Mouse (Mus musculus) limb, embryonic 14.5 days (tissue): ENCODE data around the gene Raver2. TPM values are rescaled to one million over a fixed set of nuclear protein-coding genes. Genes with fewer than 3 reads are reported as not detected.

ENCODE experiments used
- ATAC-seq: fragments of 200-750 bp; cut with Nextera tagmentation; 2 replicates; pipeline ENCODE4 v1.8.0; 2017; ENCODE audit warnings: low read depth, moderate number of reproducible peaks, moderate TSS enrichment; ENCODE audit not compliant: low FRiP score
- DNase-seq: peaks from one replicate; pipeline ENCODE4 v3.0.0-alpha.2; 2015; ENCODE audit warnings: low spot score
- H3K27ac ChIP-seq: fragments of 300-500 bp; sonication (generic); replicated peaks from 2 replicates; pipeline ENCODE4 v1.5.1; 2014; ENCODE audit warnings: low read depth, mild to moderate bottlenecking, low read length, moderate library complexity, mixed read lengths
- H3K27me3 ChIP-seq: fragments of 300-500 bp; sonication (generic); 2 replicates; pipeline ENCODE4 v1.6.1; 2014; ENCODE audit warnings: low read length, mixed read lengths; ENCODE audit not compliant: control insufficient read depth, insufficient read depth
- H3K36me3 ChIP-seq: fragments of 300-500 bp; sonication (generic); 2 replicates; pipeline ENCODE4 v1.6.1; 2014; ENCODE audit warnings: mild to moderate bottlenecking, low read length, moderate library complexity, mixed read lengths; ENCODE audit not compliant: control insufficient read depth, insufficient read depth
- H3K4me1 ChIP-seq: fragments of 300-500 bp; sonication (generic); 2 replicates; pipeline ENCODE4 v1.6.1; 2014; ENCODE audit warnings: antibody characterized with exemption, low read length, mixed read lengths; ENCODE audit not compliant: control insufficient read depth, insufficient read depth
- H3K4me2 ChIP-seq: fragments of 300-500 bp; sonication (generic); replicated peaks from 2 replicates; pipeline ENCODE4 v1.6.1; 2014; ENCODE audit warnings: low read depth, mild to moderate bottlenecking, low read length, moderate library complexity; ENCODE audit not compliant: severe bottlenecking
- H3K4me3 ChIP-seq: fragments of 300-500 bp; sonication (generic); replicated peaks from 2 replicates; pipeline ENCODE4 v1.5.1; 2014; ENCODE audit warnings: low read length
- H3K9ac ChIP-seq: fragments of 300-500 bp; sonication (generic); 2 replicates; pipeline ENCODE4 v1.6.1; 2014; ENCODE audit warnings: mild to moderate bottlenecking, low read depth, low read length, moderate library complexity; ENCODE audit not compliant: severe bottlenecking
- H3K9me3 ChIP-seq: fragments of 300-500 bp; sonication (generic); 2 replicates; pipeline ENCODE4 v1.6.1; 2016; ENCODE audit warnings: low read length; ENCODE audit not compliant: control insufficient read depth
- POLR2A ChIP-seq: fragments of 200-500 bp; IDR thresholded peaks from 2 replicates; pipeline ENCODE4 v1.8.0; 2012; ENCODE audit warnings: inconsistent platforms, mild to moderate bottlenecking, moderate library complexity, borderline replicate concordance; ENCODE audit not compliant: insufficient read depth, insufficient read length; ENCODE audit errors: extremely low read depth
- WGBS: fragments of 180-500 bp; shearing (Covaris S2); extraction: QIAGEN DNeasy Blood & Tissue Kit; methylation state at CpG from one replicate; pipeline ENCODE4 v1.1.7; 2014; 5-methylcytosine and 5-hydroxymethylcytosine counted together
- polyA plus RNA-seq, 2 experiments: library from polyadenylated mRNA; depleted of rRNA in 1 of 2; stranded (reverse) in 1 of 2; unstranded in 1 of 2; fragments of >200 nt; fragmentation: Nextera tagmentation in 1 of 2; extraction: Ambion mirVana in 1 of 2; gene quantifications; 2 replicates each; pipeline versions ENCODE4 v1.2.1 to v1.2.3; 2012 to 2014

The Raver2 gene
- polyA plus RNA-seq, 2 experiments, result 16.5 to 23.8 TPM

DNA sequence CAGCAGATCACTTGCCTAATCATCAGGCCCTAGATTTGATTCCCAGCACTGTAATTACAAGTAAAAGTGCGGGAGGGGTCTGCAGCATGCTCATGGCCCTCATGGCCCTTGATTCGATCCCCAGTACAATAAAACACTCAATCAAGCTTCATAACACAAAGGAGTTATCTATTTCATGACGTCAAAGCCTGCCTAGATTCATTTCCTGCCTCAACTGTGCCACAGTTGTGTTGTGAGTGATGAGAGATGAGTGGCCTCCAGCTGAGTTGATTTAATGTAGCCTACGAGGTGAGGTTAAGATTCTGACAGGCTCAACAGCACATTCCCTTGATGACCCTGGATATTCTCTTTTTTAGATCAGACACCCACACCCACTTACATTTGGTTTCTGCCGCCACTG is 110.3 kb downstream of the Raver2 start:
- H3K36me3 ChIP-seq, result peaks cover 71% of the 10 kb centered on the region
- H3K4me3 ChIP-seq, result no peak overlapping the region
- H3K4me1 ChIP-seq, result no peaks in the 10 kb centered on the region
- no peak overlapping the region for H3K4me2 ChIP-seq
- no peak for TF ChIP-seq POLR2A
- ATAC-seq (no peak), DNase-seq (no peak)
- H3K27me3 ChIP-seq, result no peaks in the 10 kb centered on the region
- H3K27ac ChIP-seq, result no peak overlapping the region
- H3K9me3 ChIP-seq, result no peaks in the 10 kb centered on the region
- WGBS, result 63% methylated on average over 5 of the region's 5 CpGs
- H3K9ac ChIP-seq, result no peak overlapping the region

DNA sequence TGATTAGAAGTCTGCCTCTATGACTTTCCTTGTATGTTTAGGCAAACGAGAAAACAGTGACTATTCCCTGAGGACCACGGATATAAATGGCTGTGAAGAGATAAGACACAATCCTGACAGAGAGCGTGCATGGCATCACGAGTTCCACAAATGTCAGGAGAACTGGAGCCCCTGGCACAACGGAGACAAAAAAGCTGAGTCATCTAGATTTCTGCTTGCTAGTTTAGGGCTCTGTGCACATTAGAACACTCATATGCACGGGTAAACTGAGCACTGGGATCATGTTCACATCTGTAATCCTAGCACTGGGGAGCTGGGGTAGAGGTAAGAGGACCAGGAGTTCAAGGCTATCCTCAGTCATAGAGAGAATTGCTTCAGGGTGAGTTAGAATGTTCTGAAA is 111.1 kb downstream of the Raver2 start:
- H3K36me3 ChIP-seq, result peaks cover 66% of the 10 kb centered on the region
- no peak overlapping the region for H3K27ac ChIP-seq
- TF ChIP-seq POLR2A, result no peak
- no peak overlapping the region for H3K4me2 ChIP-seq
- no peak overlapping the region for H3K4me3 ChIP-seq
- no peaks in the 10 kb centered on the region for H3K27me3 ChIP-seq
- WGBS, result 79% methylated on average over 6 of the region's 6 CpGs
- H3K9ac ChIP-seq, result no peak overlapping the region
- no peaks in the 10 kb centered on the region for H3K4me1 ChIP-seq
- no peak for DNase-seq
- no peak for ATAC-seq
- no peaks in the 10 kb centered on the region for H3K9me3 ChIP-seq

DNA sequence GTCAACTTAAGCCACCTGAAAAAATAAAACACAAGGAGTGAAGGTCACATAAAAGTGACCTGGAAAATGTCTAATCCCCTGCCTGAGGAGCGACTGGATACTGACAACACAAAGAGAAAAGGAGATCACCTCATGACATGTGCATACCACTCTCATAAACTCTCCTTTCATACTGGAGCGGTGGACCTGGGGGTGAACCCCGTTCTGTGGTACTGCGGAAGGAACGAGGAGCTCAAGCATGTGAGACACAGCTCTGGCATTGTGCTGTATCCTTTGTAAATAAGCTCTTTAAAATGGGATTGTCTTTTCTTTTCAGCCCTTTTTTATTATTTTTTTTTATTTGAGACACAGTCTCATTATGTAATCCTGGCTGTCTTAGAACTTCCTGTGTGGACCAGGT is 111.9 kb downstream of the Raver2 start:
- Histone ChIP-seq H3K27ac (no peak overlapping the region), H3K9ac (no peak overlapping the region), H3K9me3 (no peaks in the 10 kb centered on the region), H3K36me3 (peaks cover 63% of the 10 kb centered on the region), H3K4me2 (no peak overlapping the region), H3K4me3 (no peak overlapping the region), H3K27me3 (no peaks in the 10 kb centered on the region), H3K4me1 (no peaks in the 10 kb centered on the region)
- no peak for TF ChIP-seq POLR2A
- ATAC-seq (no peak), DNase-seq (no peak)
- 80% methylated on average over 5 of the region's 5 CpGs for WGBS

DNA sequence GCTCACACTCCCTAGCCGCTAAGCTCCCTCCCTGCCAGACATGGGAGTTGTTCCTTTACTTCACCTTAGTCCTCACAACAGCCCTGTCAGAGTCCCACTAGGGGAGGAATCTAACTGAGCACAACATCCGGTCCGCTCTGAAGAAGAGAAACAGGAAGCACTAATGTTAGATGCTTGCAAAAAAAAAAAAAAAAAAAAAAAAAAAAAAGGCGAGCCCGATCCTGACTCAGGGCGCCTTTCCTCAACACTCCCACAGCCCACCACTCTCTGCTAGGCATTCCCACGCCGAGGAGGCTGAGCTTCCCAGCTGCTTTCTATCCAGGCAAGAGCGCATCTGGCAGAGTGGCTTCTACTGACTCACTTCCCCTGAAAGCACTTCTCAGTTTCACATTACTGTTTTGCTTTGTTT is 113.8 kb downstream of the Raver2 start:
- ATAC-seq, result no peak
- Histone ChIP-seq H3K9me3 (no peaks in the 10 kb centered on the region), H3K27me3 (no peaks in the 10 kb centered on the region), H3K4me1 (no peaks in the 10 kb centered on the region), H3K36me3 (peaks cover 58% of the 10 kb centered on the region), H3K4me3 (no peak overlapping the region), H3K4me2 (no peak overlapping the region), H3K27ac (no peak overlapping the region), H3K9ac (no peak overlapping the region)
- peak; percentile 20 for DNase-seq
- TF ChIP-seq POLR2A, result no peak
- WGBS, result 57% methylated on average over 8 of the region's 9 CpGs

DNA sequence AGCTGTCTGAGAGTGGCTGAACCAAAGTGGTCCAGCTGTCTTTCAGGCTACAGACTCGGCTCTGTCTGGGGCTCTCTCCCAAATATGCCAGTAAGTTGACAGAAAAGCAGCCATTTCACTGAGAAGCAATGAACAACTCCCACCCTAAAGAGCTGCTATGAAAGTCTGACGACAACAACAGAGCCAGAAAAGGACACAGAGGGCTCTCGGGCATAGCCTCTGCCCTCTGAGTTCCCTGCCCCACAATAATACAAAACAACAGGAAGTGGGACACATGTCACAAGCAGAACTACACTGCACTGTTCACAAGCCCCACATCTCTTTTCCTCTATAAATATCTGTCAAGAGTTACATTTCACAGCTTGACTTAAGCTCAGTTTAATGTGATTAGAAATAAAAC is 116.4 kb downstream of the Raver2 start:
- H3K27me3 ChIP-seq, result no peaks in the 10 kb centered on the region
- no peak for ATAC-seq
- no peaks in the 10 kb centered on the region for H3K9me3 ChIP-seq
- no peak for TF ChIP-seq POLR2A
- H3K27ac ChIP-seq, result no peak overlapping the region
- no peak overlapping the region for H3K4me2 ChIP-seq
- 49% methylated on average over 3 of the region's 3 CpGs for WGBS
- no peaks in the 10 kb centered on the region for H3K4me1 ChIP-seq
- H3K4me3 ChIP-seq, result no peak overlapping the region
- H3K9ac ChIP-seq, result no peak overlapping the region
- H3K36me3 ChIP-seq, result peaks cover 63% of the 10 kb centered on the region
- DNase-seq, result no peak

GRCm38 (mm10) chr4:101186591-101186990 is 117.8 kb downstream of the Raver2 start:
- no peak for DNase-seq
- ATAC-seq, result no peak

More at GRCm38 (mm10) chr4:101186591-101186990, 117.8 kb downstream of the Raver2 start:
- Histone ChIP-seq H3K36me3 (peaks cover 61% of the 10 kb centered on the region), H3K27ac (no peak overlapping the region), H3K4me3 (no peak overlapping the region), H3K4me2 (no peak overlapping the region), H3K4me1 (no peaks in the 10 kb centered on the region), H3K9ac (no peak overlapping the region), H3K27me3 (no peaks in the 10 kb centered on the region), H3K9me3 (no peaks in the 10 kb centered on the region)
- 89% methylated on average over 5 of the region's 5 CpGs for WGBS
- TF ChIP-seq POLR2A, result no peak
